Mouse (Mus musculus): ENCODE results near the gene Sv2b. TPM values are rescaled to one million over a fixed set of nuclear protein-coding genes. Genes with fewer than 3 reads are reported as not detected.

Gene Sv2b
- 0.15 TPM for polyA plus RNA-seq (2015; fragmentation: Illumina TruSeq; extraction: RNeasy Lipid Tissue Mini Kit (QIAGEN cat#74804); ENCODE audit: insufficient read depth, low read depth, low replicate concordance)

GRCm38 (mm10) chr7:75308457-75309312, at the start of gene Sv2b:
Gene Sv2b, minus strand, starts transcription at chr7:75309262.

Other genes with a start within 250 kb of the Sv2b start
- gene Akap13, start 146.3 kb upstream of the Sv2b start, polyA plus RNA-seq (2015; fragmentation: Illumina TruSeq; extraction: RNeasy Lipid Tissue Mini Kit (QIAGEN cat#74804); ENCODE audit: insufficient read depth, low read depth, low replicate concordance): 6.4 TPM